Mouse (Mus musculus): ENCODE measurements around the gene Aagab. TPM values are rescaled to one million over a fixed set of nuclear protein-coding genes. Genes with fewer than 3 reads are reported as not detected.

Gene Aagab
- polyA plus RNA-seq, 1 experiment from 2014 or later, result 30.1 TPM

Other genes starting within 250 kb of the Aagab start
- gene Map2k5, start 224.8 kb upstream of the Aagab start, polyA plus RNA-seq (2016; fragmentation: Nextera tagmentation; extraction: Ambion mirVana), result 40.6 and 44.5 TPM in 2 replicates
- 41.6 and 45.0 TPM in 2 replicates for gene 2300009A05Rik, start 203.4 kb upstream of the Aagab start, polyA plus RNA-seq (2016; fragmentation: Nextera tagmentation; extraction: Ambion mirVana)
- 0.19 and 0.34 TPM in 2 replicates for gene Iqch, start 167 bp upstream of the Aagab start, polyA plus RNA-seq (2016; fragmentation: Nextera tagmentation; extraction: Ambion mirVana)
- 39.9 and 43.4 TPM in 2 replicates for gene Smad3, start 155.3 kb downstream of the Aagab start, polyA plus RNA-seq (2016; fragmentation: Nextera tagmentation; extraction: Ambion mirVana)